Mouse (Mus musculus) cerebellum, postnatal 10 days (tissue): ENCODE data around the gene Mitf.

Experiments
- DNase-seq, 2 experiments: peaks; one replicate each; pipeline ENCODE4 v3.0.0; 2021; ENCODE audit warnings: mixed read lengths in 2 of 2

The Mitf gene

DNA sequence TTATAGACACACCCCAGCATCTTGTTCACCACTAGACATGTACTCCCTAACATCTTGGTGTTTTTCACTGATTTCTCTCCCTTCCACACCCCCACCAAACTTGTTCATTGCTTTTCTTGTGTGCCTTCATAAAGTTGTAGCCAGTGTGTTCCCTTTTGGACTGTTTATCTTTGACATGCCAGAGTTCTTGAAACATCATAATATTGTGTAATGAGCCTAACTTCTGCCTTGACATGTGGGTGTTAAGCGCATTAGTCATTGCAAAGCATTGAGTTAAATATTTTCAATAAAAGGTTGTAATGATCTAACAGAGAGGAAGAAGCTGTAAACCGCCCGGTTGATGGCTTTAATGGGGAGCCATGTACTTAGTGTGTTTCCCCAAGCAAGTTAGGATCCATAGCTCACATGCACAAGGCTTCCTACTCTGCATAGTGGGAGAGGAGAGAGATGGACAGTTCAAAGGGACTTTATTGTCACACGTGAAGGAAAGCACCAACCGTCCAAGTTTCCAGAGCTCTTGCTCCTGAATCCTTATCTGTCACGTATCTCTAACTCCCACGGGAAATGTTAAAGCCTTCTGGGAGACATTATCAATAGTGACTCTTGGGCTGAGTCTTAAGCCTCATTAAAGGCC is 19.9 kb downstream of the Mitf start:
- no peak for DNase-seq

DNA sequence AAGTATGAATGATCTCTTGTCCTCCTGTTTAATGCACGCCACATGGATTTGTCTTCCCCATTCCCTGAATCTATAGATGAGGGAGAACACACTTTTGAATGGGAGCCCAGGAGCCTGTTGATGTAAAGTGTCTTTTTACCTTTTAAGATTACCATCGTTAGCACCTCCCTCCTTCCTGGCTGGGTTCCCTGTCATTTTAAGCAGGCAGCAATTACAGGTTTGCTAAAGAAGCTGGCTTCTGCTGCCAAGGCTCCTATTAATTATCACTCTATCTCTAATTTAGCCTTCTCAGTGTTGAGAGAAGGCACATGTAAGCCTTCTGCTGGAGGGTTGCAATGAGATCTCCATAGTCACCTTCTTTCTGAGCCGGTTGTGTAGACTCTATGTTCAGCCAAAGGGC is 21.2 kb downstream of the Mitf start:
- DNase-seq, result no peak

DNA sequence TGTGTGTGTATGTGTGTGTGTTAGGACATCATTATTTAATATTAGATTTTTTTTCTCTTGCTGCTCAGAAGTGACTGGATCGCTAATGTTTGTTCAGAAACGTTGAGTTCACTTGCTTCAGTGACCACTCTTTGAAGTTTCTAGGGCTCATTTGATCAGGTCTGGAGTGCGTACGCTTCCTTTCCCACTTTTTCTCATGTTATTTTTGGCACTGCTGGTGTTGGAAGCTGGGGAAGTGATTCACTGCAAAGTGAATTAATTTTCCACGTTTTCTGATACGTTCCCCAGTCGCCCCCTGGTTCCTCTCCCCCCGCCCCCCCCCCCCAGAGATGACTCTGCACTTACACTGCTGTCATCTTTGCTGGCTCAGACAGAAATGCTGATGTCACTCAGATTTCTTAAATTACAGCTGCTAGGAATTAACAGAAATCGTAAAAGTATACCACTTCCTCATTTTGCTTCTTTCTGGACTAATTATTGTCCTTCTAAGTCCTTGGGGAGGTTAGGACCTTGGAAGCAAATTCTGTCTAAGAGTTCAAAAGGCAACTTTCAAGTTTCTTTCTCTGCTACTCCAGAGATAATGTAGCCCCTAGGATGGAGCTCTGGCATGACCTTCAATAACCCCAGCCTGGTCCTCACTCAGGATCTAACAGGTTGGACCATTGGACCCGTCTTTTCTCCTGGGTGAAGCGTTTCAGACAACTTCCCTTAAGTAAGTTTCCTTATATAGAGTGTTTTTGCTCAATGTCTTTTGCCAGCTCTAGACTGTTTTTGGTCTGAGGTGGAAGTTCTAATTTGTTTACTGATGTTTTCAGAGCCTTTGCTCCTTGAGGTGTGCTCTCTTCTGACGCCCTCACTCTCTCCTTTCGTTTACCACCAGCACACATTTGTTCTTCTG is 22.2 kb downstream of the Mitf start:
- DNase-seq, result no peak

DNA sequence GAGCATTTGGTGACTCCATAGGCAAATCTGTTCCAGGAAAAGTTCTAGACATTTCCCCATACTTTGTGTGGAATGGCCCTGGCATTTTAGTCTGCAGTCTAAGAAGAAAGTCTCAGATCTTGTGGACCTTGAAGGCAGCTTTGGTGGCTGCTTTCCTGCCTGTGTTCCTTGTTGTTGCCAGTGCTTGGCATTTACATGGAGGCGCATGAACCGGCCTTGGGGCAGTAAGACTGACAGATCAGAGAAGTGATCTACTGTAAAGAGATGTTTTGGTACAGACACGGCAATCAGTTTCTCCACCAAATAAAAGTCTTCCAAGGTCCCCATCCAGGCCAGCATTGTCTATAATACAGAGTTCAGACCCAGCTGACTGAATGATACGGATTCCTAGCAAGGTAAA is 25.6 kb downstream of the Mitf start:
- DNase-seq, result no peak

DNA sequence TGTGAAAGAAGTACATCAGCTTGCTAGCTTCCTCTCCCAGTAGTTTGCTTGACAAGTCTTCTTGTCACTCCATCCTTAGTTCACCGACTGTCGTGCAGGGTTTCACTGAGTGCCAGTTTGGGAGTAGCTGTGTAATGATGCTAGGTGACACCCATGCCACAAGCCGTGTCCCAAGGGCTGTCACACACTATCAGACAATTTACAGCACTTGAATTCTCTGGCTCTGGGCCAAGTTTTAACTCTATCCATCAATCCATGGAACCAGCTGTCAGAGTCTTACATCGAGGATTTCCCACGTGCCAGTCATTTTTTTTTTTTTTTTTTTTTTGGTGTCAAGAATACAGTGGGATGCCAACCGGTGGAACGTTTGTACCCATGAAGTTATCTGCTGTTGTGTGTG is 29.3 kb downstream of the Mitf start:
- peak; percentile 10 to 26 for DNase-seq

DNA sequence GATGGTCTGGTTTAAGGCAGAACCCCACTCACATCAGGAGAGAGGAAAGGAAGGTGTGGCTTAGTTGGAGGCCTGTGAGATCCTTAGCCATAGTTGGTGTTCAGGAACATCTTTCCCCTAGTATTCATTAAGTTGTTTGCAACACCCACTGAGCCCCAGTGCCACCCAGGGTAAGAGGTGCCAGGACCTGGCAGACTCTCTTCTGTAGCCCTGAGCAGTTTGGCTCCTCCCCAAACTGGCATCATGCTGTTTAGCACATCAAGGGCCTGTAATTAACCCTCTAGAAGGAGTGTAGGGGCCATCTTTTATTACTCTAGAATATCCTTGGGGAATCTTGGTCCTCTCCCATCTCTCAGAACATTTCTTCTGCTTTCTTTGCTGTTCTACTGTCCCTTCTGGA is 30.9 kb downstream of the Mitf start:
- peak; percentile 26 to 61 for DNase-seq

DNA sequence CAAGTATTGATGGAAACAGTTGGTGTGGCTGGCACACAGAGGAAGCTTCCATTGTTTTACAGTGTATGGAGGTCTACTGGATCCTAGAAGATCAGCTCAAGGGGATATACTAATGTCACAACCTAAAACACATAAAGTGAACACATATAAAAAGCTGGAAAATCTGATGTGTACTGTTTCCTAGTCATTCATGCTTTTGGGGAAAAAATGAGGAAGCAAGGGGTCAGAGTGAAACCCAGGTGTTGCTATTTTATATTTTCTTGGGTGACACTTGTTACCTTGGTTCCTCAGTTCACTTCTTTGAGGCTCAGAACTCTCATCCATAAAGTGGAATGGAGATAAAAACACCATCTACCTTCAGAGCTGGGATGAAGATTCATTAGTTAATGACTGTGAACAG is 32.7 kb downstream of the Mitf start:
- no peak for DNase-seq

DNA sequence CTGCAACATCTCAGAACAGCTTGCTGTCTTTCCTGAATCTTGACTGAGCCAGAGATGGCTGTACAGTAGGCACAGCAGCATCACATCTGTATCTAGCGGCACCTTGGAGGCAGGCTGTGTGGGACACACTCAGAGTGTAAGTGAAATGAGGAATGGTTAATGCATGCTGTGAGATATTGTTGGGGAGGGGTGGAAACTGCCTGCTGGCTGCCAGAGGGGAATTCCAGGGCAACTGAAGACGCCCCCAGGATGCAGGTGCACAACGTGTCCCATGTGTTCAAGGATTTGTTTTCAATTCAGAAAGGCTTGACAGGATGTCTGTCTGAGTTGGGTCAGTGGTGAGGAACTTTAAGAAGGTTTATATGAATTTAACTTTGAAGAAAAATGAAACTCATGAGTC is 37.3 kb downstream of the Mitf start:
- DNase-seq, result no peak

DNA sequence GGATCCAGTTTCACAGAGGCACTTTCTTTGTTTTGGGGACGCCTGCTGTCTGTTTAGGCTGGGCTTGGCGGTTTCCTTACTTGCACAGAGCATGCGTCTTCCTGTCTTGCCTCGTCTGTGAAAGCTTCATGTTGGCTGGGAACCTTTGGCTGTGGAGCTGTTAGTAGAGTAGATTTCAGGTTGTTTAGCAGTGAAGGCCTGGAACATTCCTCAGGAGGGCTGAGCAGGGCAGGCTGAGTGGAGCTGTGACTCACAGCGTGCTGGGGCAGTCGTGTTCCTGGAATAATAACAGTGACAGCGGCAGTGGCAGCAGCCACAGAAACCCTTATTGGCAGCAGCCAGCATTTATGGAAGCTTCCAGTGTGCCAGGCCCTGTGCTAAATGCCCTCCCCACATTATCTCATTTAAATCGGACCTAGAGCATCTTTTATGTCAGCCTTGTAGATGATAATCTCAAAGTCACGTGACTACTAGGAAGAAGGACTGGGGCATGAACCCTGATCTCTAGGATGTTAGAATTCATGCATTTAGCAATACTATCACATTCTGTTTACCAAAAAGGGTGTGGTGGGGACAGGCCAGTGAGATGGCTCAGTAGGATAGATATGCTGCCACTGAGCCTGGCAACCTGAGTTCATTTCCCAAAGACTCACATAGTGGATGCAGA is 41.5 kb downstream of the Mitf start:
- DNase-seq, result peak in 1 of 2 experiments; percentile 5

DNA sequence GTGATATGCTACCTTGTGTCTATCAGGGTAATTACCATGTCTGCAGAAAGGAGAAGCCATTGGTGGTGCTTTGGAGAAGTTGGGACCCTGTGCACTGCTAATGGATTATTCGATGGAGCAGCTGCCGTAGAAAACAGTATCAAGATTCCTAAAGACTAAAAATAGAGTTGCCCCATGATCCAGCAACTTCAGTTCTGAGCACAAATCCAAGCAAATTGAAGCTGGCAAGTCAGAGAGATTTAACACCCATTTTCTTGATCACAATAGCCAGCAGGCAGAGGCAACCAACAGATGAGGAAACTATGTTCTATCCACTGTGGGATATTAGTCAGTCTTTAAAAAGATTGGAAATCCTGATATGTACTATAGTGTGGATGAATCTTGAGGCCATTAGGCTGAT is 47.4 kb downstream of the Mitf start:
- DNase-seq, result no peak

DNA sequence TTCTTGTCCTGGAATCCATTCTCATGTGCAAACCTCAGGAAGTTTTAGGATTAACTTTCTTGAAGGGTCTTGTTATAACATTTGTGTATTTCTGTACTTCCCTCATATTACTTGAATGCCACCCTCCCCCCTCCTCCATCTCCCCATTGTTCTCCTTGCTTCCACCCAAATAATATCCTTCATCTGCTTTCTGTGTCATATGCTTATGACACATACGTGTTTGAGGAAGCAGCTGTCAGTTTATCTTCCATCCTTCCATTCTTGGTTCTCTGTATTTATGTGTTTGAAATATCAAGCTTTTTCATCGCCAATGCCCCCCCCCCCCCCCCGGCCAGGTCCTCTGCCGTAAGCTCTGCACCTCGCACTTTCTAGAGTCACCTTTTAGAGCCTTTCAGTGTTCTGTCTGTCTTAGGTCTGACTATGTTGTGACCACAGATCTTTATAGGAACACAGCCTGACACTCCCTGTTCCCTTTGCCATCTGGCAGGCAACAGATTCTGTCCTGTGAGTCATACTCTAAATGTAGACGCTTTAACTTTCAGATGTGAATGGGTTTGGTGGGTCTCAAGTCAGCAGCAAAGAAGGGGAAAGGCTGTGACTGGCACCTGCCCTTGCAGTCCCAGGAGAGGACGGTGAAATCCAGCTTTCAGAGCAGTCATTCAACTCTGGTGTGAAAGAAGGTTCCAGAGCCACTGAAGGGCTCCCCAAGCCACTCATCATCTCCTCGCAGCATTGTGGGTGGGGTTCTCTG is 48.7 kb downstream of the Mitf start:
- DNase-seq, result no peak

DNA sequence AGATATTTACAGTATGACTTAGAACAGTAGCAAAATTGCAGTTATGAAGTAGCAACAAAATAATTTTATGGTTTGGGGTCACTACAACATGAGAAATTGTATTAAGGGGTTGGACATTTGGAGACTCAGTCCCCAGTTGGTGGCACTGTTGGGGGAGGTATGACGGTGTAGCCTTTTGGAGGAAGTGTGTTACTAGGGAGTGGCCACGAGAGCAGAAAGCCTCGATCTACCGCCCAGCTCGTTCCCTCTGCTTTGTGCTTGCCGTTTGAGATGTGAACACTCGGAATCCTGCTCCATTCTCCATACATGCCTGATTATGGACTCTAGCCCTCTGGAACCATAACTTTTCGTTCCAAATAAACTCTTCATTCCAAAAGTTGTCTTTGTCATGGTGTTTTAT is 49.6 kb downstream of the Mitf start:
- no peak for DNase-seq

DNA sequence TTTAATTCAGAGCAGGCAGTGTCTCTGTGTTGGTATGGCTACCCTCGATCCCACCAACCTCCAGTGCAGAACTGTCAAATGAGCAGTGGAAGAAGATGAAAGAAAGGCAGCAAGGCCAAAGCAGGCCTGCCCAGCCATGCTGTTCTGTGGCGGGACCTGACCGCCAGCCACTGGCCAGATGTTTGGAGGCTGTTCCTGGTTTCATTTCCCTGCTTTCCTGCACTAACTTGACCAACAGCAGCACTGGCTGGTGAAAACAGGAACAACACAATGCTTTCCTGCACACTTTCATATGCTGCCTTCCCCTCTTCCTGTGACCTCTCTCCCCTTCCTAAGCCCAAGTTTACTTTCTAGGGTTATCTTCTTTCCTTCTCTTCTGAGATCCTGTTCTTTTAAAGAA is 50.8 kb downstream of the Mitf start:
- DNase-seq, result no peak

DNA sequence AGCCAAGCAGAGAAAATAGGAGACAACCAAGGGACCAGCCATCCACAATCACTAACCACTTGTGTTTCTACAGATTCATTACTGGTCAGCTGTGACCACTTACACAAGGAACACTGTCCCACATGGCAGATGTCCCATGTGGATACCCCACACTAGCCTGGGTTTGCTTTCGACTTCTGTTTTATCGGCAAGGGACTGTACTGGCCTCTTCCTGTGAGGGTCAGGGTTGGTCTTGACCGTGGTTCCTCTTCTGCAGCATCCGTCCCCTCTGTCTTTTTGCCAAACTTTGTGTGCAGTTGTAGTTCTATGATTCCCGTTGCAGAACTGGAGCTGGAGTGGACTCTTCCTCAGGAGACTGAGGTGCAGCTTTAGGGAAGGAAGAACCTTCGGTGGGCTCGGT is 59.7 kb downstream of the Mitf start:
- no peak for DNase-seq

DNA sequence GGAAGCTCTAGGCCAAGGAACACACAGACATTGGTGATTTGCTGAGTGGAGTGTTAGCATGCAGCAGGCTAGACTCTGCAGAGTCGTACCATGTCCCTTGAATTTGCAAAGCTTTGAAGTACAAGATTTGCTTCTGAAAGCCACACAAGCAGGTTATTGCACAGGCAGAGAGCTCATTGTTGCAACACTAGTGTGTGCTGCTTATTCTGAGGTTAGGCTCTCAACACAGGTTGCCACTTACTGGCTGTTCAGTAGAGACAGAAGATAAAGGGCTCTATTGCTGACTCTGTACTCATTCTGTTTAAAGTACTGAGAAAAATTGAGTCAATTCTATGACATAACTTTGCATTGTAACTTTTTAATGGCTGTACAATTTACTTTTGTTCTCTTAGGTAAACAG is 61.2 kb downstream of the Mitf start:
- no peak for DNase-seq

DNA sequence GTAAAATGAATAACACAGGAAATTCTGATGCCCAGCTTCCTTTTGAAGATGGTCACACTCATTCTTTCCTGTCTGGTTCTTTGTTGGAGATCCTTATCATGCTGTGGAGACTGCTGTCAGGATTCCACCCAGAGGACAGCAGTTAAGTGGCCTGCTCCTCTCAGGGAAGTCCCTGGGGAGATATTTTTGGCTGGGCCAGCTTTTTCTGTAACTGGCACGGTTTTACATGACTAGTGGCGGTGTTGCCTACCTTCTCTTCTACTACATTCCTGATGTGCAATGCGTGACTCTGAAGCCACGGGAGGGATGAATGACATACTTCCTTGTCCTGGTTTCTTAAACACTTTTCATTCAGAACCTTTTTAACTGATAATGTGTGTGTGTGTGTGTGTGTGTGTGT is 63.1 kb downstream of the Mitf start:
- no peak for DNase-seq

DNA sequence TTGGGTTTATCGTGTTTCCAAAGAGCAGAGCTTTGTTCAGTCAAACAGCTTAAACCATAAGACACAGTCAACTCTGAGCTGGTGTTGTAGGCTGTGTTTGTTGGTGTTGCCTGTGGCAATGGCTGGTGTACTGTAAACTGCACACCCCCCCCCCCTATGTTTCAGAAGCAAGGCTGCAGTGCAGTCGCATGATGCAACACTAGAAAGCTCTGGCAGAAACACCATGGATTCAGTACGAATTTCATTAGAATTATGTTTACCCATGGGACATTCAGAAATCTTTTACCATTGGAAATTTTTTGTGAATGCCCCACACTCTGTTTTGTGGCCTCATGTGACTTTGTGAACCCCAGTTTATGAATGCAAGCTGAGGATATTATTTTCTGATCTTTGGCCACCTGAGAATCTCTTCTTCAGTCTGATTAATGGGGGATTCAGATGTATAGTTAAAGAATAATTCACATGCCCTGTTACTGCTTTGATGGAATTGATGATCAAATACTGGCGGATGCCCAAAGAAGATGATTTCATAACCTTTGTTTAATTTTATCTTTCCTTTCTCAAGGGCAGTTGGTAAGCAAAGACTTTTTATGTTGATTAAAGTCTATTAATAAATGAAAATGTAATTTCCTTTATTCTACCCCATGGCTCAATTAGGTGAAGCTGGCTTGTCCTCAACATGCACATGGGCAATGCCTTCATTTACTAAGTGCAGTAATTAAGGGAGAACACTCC is 64.6 kb downstream of the Mitf start:
- DNase-seq, result no peak

DNA sequence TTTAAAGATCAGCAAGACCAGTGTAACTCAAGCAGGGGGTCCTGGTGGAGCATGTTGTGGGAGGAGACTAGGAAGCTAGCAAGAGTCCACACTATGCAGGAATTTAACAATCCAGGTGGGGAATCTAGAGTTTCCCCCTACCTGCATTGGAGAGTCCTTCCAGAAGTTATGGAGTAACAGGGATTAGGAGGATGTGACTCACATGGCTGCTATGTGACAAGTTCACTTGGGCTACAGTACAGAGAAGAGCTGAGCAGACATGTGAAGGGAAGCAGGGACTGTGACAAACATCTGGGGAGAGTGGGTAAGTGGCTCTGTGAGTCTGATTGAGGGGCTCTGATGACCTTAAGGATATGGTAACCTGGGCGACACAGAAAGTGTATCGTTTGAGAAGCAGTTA is 66.2 kb downstream of the Mitf start:
- no peak for DNase-seq

DNA sequence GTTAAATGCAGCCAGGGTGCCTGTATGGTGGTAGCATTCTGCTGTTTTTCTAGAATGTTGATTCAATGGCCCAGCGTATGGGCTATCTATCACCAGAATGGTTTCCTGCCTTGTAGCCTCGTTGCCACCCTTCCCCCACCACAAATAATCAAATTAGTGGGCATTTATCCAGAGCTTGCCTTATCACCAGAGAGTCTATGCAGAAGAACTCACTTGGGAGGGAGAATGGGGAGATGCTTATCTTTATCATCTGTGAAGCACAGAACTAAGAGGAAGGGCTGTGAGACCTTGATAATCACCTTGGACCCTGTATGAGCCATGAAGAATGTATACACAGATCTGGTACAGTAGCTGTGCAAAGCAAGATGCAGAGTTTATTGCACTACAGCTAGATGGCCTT is 70.1 kb downstream of the Mitf start:
- DNase-seq, result no peak

DNA sequence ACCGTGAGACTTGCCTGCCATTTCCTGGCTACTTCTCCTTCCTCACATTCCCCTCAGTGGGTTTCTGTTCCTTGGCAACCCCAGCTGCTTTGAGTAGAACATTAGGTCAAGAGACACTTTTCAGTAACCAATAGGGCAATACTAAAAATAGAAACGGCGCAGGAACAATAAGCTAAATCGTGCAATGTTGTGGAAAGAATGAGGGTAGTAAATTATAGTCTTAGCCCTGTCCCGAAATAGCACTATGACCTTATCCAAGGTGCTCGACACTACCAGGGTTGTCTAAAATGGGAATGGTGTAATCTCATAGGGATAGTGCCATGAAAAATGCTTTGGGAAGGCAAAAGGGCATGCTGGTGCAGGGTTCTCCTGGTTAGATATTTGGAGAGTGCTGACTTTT is 70.6 kb downstream of the Mitf start:
- no peak for DNase-seq

DNA sequence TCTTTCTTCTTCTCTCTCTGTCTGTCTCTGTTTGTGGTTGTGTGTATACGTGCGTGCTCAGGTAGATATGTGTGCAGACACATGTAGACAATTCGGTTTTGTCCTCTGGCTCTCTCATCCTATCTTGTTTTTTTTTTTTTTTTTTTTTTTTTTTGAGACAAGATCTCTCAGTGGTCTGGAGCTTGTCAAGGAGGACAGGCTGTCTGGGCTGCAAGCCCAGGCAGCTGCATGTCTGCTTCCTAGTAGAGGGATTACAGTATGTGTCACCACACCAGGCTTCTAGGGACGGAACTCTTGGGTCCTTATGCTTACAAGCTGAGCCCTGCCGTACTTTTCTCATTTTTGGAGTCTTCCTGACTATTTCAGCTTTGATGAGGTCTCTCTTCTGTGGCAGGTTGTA is 73.5 kb downstream of the Mitf start:
- DNase-seq, result peak; percentile 21 to 31

DNA sequence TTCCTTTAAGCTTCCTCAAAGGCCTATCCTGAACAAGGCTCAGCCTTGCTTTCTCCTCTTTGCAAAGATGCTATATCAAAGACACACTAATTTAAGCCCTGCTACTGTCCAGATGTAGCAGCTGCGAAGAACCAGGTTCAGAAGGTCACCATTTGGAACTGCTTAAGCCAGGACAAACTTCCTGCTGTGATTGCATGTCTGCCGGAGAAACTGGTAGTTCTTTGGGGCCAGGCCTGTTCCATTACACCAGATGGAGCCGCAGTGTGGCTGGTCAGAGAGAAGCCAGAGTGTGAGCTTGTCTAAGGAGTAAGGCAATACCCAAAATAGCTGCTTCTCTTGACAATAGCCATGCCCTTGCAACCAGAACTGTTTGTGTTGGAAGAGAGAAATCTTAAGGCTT is 75.1 kb downstream of the Mitf start:
- peak; percentile 74 to 79 for DNase-seq

DNA sequence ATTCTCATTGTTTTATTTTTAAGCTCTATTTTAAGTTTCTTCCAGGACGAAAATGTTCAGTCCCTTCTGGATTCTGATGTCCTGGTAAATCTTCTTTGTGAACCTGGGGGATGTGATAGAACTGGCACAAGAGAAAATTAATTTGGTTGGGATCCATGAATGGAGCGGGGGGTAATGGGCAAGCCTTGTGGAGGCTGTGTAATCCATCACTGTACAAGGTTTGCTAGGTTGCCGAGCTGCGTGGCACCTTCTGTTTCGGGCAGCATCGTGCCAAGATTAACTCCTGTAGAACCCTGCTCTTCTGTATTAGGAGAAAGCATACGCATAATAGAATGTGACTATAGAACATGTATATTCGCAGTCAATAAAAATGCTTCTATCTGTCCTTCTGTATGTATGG is 76.1 kb downstream of the Mitf start:
- peak; percentile 87 to 90 for DNase-seq
